Mouse (Mus musculus) embryonic fibroblast, embryonic 13.5 days (primary cell): ENCODE measurements around the gene Arhgap8. TPM values are rescaled to one million over a fixed set of nuclear protein-coding genes. Genes with fewer than 3 reads are reported as not detected.

Source experiments
- H3K27ac ChIP-seq: 2 replicates; pipeline ENCODE4 v1.5.1; 2012; ENCODE audit warnings: low read length, control low read depth, inconsistent platforms; ENCODE audit not compliant: insufficient read depth
- H3K4me1 ChIP-seq: 2 replicates; pipeline ENCODE4 v1.6.1; 2011; ENCODE audit warnings: low read length; ENCODE audit not compliant: control insufficient read depth, insufficient read depth
- H3K4me3 ChIP-seq: 2 replicates; pipeline ENCODE4 v1.5.1; 2011; ENCODE audit warnings: mild to moderate bottlenecking, control low read depth, low read length; ENCODE audit not compliant: insufficient read depth
- CTCF ChIP-seq: IDR thresholded peaks from 2 replicates; pipeline ENCODE4 v1.5.1; 2011; ENCODE audit warnings: mild to moderate bottlenecking, control low read depth, low read length, moderate library complexity, borderline replicate concordance; ENCODE audit not compliant: insufficient read depth
- POLR2A ChIP-seq: IDR thresholded peaks from 2 replicates; pipeline ENCODE4 v1.6.1; 2011; ENCODE audit warnings: low read depth, mild to moderate bottlenecking, control low read depth, low read length, moderate library complexity
- polyA plus RNA-seq: library from polyadenylated mRNA; stranded (reverse); fragments of >200 nt; gene quantifications from 2 replicates; pipeline ENCODE4 v1.2.4, GENCODE M21; 2011; ENCODE audit warnings: low read depth; ENCODE audit not compliant: missing spikeins, insufficient read length

Arhgap8 gene
- polyA plus RNA-seq, 1 experiment = 3.0 TPM

- H3K4me3 ChIP-seq = no peak overlapping the region
- TF ChIP-seq CTCF (no peak), POLR2A (no peak)
- H3K4me1 ChIP-seq = no peaks in the 10 kb centered on the region
- no peak overlapping the region for H3K27ac ChIP-seq
Observed at GRCm38 (mm10) chr15:84820811-84821210, 101.0 kb downstream of the Arhgap8 start.

Other genes with a start within 250 kb of the Arhgap8 start
- 5.9 and 8.1 TPM in 2 replicates for gene Rtl6, start 162.2 kb upstream of the Arhgap8 start, polyA plus RNA-seq
- 18.6 and 19.5 TPM in 2 replicates for gene Prr5, start 50.4 kb upstream of the Arhgap8 start, polyA plus RNA-seq
- gene Phf21b, start 136.0 kb downstream of the Arhgap8 start, polyA plus RNA-seq = 0.90 TPM in 1 of 2 replicates, not detected in the other
- gene Gm29666, start 200.0 kb downstream of the Arhgap8 start, polyA plus RNA-seq = 0.07 and 0.28 TPM in 2 replicates
- gene Nup50, start 203.4 kb downstream of the Arhgap8 start, polyA plus RNA-seq = 45.7 and 47.9 TPM in 2 replicates